Mouse (Mus musculus) testis, adult 2 months (tissue): Measurements from ENCODE around the gene Hps5. TPM values are rescaled to one million over a fixed set of nuclear protein-coding genes. Genes with fewer than 3 reads are reported as not detected.

ENCODE experiments used
- H3K27ac ChIP-seq: fragments of 200-500 bp; 2 replicates; pipeline ENCODE4 v1.5.1; 2012; ENCODE audit warnings: low read depth, low read length; ENCODE audit not compliant: control insufficient read depth, insufficient read depth
- H3K27me3 ChIP-seq: fragments of 200-500 bp; 2 replicates; pipeline ENCODE4 v1.6.1; 2012; ENCODE audit warnings: mild to moderate bottlenecking, low read length, moderate library complexity; ENCODE audit not compliant: control insufficient read depth, insufficient read depth
- H3K36me3 ChIP-seq: fragments of 200-500 bp; 2 replicates; pipeline ENCODE4 v1.6.1; 2012; ENCODE audit warnings: mild to moderate bottlenecking, low read length; ENCODE audit not compliant: control insufficient read depth, insufficient read depth
- H3K4me1 ChIP-seq: fragments of 200-500 bp; 2 replicates; pipeline ENCODE4 v1.6.1; 2012; ENCODE audit warnings: low read length; ENCODE audit not compliant: control insufficient read depth, insufficient read depth
- H3K4me3 ChIP-seq: fragments of 200-500 bp; 2 replicates; pipeline ENCODE4 v1.5.1; 2012; ENCODE audit warnings: low read depth, mild to moderate bottlenecking, low read length, moderate library complexity, mixed read lengths; ENCODE audit not compliant: control insufficient read depth
- CTCF ChIP-seq: fragments of 200-500 bp; IDR thresholded peaks from 2 replicates; pipeline ENCODE4 v1.5.1; 2012; ENCODE audit warnings: low read depth, mild to moderate bottlenecking, inconsistent platforms, low read length, moderate library complexity; ENCODE audit not compliant: control insufficient read depth, insufficient read depth, insufficient replicate concordance
- POLR2A ChIP-seq: fragments of 200-500 bp; IDR thresholded peaks from 2 replicates; pipeline ENCODE4 v1.6.1; 2012; ENCODE audit warnings: low read depth, mild to moderate bottlenecking, inconsistent platforms, low read length, moderate library complexity; ENCODE audit not compliant: control insufficient read depth
- polyA plus RNA-seq: library from polyadenylated mRNA; depleted of rRNA; stranded (reverse); fragments of >200 nt; gene quantifications from 2 replicates; pipeline ENCODE4 v1.2.3, GENCODE M21; 2012

Hps5 gene
- polyA plus RNA-seq, 1 experiment = 16.5 TPM

GRCm38 (mm10) chr7:46839861-46840260, 44.0 kb upstream of the Hps5 start:
- H3K4me1 ChIP-seq = peaks cover 10% of the 10 kb centered on the region
- no peaks in the 10 kb centered on the region for H3K27me3 ChIP-seq
- H3K27ac ChIP-seq = no peak overlapping the region
- H3K36me3 ChIP-seq = no peaks in the 10 kb centered on the region
- TF ChIP-seq POLR2A (no peak), CTCF (no peak)
- no peak overlapping the region for H3K4me3 ChIP-seq

- H3K4me1 ChIP-seq = peaks cover 10% of the 10 kb centered on the region
- no peak overlapping the region for H3K27ac ChIP-seq
- H3K27me3 ChIP-seq = no peaks in the 10 kb centered on the region
- no peak overlapping the region for H3K4me3 ChIP-seq
- no peak for TF ChIP-seq CTCF
- no peak for TF ChIP-seq POLR2A
- no peaks in the 10 kb centered on the region for H3K36me3 ChIP-seq
These were observed 43.6 kb upstream of the Hps5 start for GRCm38 (mm10) chr7:46839446-46839845.

DNA sequence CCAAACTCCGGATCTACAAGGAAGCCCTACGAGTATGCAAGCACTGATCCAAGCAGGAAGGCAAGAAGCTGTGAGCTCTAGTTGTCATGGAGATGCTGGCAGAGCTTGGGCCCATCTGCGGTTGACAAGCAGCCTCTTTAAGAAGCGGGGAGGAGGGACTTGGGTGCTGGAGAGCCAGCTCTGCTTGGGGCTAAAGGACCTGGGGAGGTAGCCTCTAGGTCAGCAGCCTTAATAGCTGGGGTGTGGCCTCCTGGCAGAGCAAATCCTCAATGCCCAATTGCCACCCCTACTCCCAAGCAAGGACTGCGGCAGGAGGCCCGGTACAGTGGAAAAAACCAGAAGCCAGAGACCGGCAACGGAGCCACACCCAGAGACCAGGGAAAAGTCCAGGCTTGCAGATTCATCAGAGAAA, 43.0 kb upstream of the Hps5 start:
- TF ChIP-seq POLR2A (no peak), CTCF (no peak)
- H3K36me3 ChIP-seq = no peaks in the 10 kb centered on the region
- no peaks in the 10 kb centered on the region for H3K27me3 ChIP-seq
- H3K27ac ChIP-seq = 0 out of 2 replicates have a peak overlapping the region, but pooled peaks have one; percentile 22
- H3K4me1 ChIP-seq = peaks cover 10% of the 10 kb centered on the region
- H3K4me3 ChIP-seq = no peak overlapping the region

- no peak for TF ChIP-seq CTCF
- no peak for TF ChIP-seq POLR2A
- peaks cover 11% of the 10 kb centered on the region for H3K4me1 ChIP-seq
- no peak overlapping the region for H3K4me3 ChIP-seq
- H3K27ac ChIP-seq = peak overlapping the region; percentile 27
- no peaks in the 10 kb centered on the region for H3K36me3 ChIP-seq
- H3K27me3 ChIP-seq = no peaks in the 10 kb centered on the region
These were observed 42.3 kb upstream of the Hps5 start for GRCm38 (mm10) chr7:46838104-46838671.

DNA sequence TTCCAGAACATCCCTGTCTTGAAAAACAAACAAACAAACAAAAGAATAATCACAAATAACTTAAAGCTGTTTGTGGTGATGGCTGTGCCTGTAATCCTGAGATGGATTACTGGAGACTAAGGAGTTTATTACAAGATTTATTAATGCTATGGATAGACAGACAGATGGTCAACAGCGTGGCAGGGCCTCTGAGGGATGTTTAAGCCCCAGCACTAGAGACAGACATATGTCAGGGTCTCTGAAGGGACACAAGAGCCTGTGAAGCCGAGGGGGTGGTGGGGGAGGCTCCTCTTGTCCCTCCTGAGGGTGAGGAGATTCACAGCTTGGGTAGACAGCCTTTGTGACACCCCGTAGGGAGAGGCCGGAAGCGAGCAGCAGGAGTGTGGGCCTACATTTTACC, 41.2 kb upstream of the Hps5 start:
- Histone ChIP-seq H3K27ac (no peak overlapping the region), H3K4me1 (peaks cover 13% of the 10 kb centered on the region)
- TF ChIP-seq CTCF (no peak), POLR2A (no peak)

DNA sequence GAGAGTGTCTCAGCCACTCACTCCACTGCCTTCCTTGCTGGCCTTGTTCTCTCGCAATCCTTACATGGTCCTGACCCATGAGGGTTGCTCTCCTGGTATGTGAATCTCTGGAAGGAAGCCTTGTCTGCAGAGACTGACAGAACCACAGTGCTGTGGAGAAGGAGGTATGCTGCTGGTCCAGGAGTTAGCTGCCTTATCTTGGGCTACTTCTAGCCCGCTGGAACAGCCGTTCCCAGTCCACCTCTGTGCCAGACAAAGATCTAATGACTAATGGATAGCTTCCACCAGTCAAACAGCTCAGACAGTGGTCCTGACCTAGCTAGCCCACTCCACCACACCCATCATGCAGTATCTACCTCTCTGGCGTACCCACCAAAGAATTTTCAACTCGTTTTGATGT, 40.5 kb upstream of the Hps5 start:
- Histone ChIP-seq H3K4me1 (peaks cover 13% of the 10 kb centered on the region), H3K4me3 (no peak overlapping the region), H3K27ac (no peak overlapping the region), H3K36me3 (no peaks in the 10 kb centered on the region), H3K27me3 (no peaks in the 10 kb centered on the region)
- TF ChIP-seq POLR2A (no peak), CTCF (no peak)

More for the DNA sequence above, 41.2 kb upstream of the Hps5 start:
- H3K27me3 ChIP-seq = no peaks in the 10 kb centered on the region
- H3K36me3 ChIP-seq = no peaks in the 10 kb centered on the region
- H3K4me3 ChIP-seq = no peak overlapping the region

DNA sequence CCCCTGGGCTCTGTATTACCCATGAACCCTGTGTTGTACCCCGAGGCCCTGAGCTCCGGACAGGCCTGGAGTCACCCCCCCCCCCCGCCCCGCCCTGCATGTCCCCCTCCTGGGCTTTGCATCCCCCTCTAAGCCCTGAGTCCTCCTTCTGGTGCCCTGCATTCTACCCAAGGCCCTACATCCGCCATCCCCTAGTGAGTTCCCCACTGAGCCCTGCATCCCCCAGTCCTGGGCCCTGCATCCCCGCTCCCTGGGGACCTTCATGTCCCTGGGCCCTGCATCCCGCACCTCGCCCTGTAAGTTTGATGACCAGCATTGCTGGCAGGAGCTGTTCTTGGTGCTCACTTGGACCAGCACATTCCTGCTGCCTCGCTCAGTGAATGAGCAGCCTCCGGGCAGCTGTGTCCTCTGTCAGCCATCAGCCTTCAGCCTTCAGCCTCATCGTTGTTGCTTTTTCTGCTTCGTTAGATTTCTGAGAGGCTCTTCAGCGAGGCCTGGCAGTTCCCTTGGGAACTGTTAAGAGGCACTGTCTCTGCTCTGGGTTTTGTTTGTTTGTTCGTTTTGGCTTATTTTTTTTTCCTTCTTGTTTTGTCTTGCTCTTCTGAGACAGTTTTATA, 39.2 kb upstream of the Hps5 start:
- Histone ChIP-seq H3K36me3 (no peaks in the 10 kb centered on the region), H3K4me1 (peaks cover 14% of the 10 kb centered on the region), H3K27ac (no peak overlapping the region)

More for the DNA sequence above, 39.2 kb upstream of the Hps5 start:
- no peak overlapping the region for H3K4me3 ChIP-seq
- TF ChIP-seq POLR2A (no peak), CTCF (no peak)
- no peaks in the 10 kb centered on the region for H3K27me3 ChIP-seq
